Mouse (Mus musculus) Patski (cell line): Measurements from ENCODE around the gene Ipo7. TPM values are rescaled to one million over a fixed set of nuclear protein-coding genes. Genes with fewer than 3 reads are reported as not detected.
"Not testable (repeated sequence)": the region's sequence is repeated elsewhere in the genome, so short reads cannot be mapped to it uniquely, and the experiment has no call there.

Experiments used
- ATAC-seq: fragments of 100-300 bp; one replicate; pipeline ENCODE4 v1.8.0; 2021
- CTCF ChIA-PET: fragments of 350-600 bp; sonication (Branson Sonifier 250); formaldehyde crosslinking; loops from one replicate; lab custom pipeline; 2022; ENCODE audit warnings: inconsistent platforms; lab: Charles Lee
- POLR2A ChIA-PET: fragments of 350-600 bp; sonication (Branson Sonifier 250); formaldehyde crosslinking; loops from one replicate; lab custom pipeline; 2022; ENCODE audit warnings: antibody characterized with exemption, inconsistent platforms; lab: Charles Lee
- DNase-seq: peaks from one replicate; pipeline ENCODE4 v3.0.0-alpha.2; 2011; ENCODE audit warnings: low read depth, low spot score
- H3K27me3 ChIP-seq: fragments of 371-371 bp; one replicate; pipeline ENCODE4 v1.5.1; 2021
- CTCF ChIP-seq: fragments of 100-300 bp; IDR thresholded peaks from one replicate; pipeline ENCODE4 v1.5.1; 2021
- in situ Hi-C: fragments of 300-500 bp; cut with MboI; formaldehyde crosslinking; loops from 3 replicates; pipeline ENCODE4 v1.11.1; 2018; ENCODE audit warnings: low pct_unique_long_range_greater_than_20kb, mixed read lengths
- polyA plus RNA-seq: library from polyadenylated mRNA; unstranded; gene quantifications from one replicate; pipeline ENCODE4 v1.2.3, GENCODE M21; 2021

Gene Ipo7
- polyA plus RNA-seq, 1 experiment from 2014 or later = 98.5 TPM

DNA sequence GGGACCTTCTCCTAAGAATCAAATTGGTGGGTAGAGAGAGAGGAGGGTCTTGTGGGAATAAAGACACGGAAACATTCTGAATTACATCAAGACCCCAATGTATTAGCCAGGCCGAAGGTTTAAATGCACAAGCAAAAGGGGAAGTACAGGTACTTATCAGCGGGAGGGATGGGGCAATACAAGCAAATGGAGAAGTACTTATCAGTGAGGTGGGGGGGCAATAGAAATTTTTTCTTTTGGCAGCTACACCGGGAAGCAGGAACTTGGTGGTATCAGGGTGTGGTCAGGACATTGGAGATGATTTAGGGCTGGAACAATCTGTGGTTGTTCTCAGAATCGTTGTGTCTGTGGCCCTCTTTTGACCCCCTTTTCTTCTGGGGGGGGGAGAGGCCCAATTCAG, 3.8 kb upstream of the Ipo7 start:
- in situ Hi-C loops = no loop called here
- POLR2A ChIA-PET = no interaction called here

DNA sequence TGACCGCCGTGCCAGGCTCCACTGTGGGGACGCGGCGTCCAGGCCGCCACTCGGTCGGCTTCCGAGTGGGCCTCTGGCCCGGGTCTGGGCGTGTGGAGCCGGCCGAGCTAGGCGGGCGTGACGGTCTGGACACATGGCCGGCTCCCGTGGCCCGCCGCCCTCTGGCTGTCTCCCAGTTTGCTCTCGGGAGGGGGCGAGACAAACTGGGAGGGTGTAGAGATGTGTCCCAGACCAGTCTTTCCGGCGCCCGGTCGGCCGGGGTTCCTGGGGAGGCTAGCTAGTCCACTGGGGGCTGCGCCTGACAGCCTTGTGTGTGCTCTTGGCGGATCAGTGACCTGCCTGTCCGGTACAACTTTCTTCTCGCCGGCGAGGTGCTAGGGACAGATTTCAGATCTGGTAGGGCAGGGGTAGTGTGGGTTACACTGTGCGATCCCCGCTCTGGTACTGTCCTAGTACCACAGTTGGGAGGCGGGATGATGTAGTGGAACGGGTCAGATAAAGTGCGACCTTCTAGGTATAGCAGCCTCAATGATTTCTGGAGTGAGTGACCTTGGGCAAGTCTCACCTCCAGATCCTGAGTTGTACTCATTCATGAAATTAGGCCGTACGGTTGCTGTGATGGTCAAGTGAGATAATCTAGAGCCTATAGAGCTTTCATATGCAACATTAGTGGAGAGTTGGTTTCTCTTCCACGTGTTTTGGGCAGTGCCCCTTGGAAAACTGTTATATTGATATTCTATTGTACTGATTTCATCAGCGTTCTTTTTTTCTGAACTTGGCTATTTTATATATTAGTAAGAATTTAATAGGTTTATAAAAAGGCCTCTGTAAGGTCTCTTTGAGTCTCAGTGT, 783 bp downstream of the Ipo7 start:
- ChIA-PET CTCF (interaction anchor here (0.9 kb wide), 1 partner anchor 29 kb away, joined by 3 read pairs; no protein-coding TSS in a partner anchor), POLR2A (interaction anchor here (0.8 kb wide), 1 partner anchor 33 kb away, joined by 3 read pairs; no protein-coding TSS in a partner anchor)
- no peak for TF ChIP-seq CTCF
- ATAC-seq (peak; percentile 71), DNase-seq (no peak)
- H3K27me3 ChIP-seq = no peaks in the 10 kb centered on the region
- in situ Hi-C loops = no loop called here

More for the DNA sequence above, 3.8 kb upstream of the Ipo7 start:
- no peak for ATAC-seq
- no peaks in the 10 kb centered on the region for H3K27me3 ChIP-seq
- TF ChIP-seq CTCF = no peak
- CTCF ChIA-PET = interaction anchor here (1.1 to 1.4 kb wide), 2 partner anchors 21 to 28 kb away, joined by 3 read pairs; partner anchors contain the start of gene Tmem41b
- DNase-seq = no peak

DNA sequence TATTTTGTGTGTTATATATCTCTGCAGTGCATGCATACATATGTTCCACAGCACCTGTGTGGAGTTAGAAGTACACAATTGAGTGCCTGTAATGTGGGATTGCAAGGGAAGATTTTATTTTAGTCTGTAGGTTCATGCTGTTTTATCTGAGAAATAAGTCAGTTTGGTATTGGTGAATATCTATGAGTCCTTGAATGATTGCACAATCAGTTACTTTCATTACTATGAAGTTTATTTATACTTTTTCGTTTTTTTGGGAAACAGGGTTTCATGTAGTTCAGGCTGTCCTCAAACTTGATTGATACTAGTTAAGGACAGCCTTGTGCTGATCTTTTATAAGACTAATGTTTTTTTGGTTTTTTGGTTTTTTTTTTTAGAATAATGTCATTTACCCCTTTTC, 5.5 kb downstream of the Ipo7 start:
- in situ Hi-C loops = no loop called here
- CTCF ChIA-PET = no interaction called here
- no peak for DNase-seq
- TF ChIP-seq CTCF = no peak
- POLR2A ChIA-PET = no interaction called here
- no peaks in the 10 kb centered on the region for H3K27me3 ChIP-seq
- no peak for ATAC-seq

DNA sequence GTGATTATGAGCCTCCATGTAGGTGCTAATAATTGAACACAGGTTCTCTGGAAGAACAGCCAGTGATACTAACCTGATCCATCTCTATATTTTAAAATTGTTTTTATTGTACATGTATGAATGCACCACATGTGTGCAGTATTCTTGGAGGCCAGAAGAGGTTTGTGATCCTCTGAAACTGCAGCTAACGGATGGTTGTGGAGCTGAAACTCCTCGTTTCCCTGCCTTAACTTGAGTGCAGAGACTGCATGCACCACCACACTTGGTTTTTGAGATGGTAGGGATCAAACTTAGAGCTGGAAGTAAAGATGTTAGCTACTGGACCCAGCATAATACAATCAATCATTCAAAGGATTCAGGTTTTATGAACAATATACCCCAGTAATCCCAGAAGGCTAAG, 8.5 kb downstream of the Ipo7 start:
- in situ Hi-C loops = loop anchor here (5.0 kb wide), 1 partner anchor 34 kb away; no protein-coding TSS in a partner anchor
- no peaks in the 10 kb centered on the region for H3K27me3 ChIP-seq
- no peak for DNase-seq
- ChIA-PET POLR2A (no interaction called here), CTCF (interaction anchor here (2.0 kb wide), 1 partner anchor 26 kb away, joined by 6 read pairs; no protein-coding TSS in a partner anchor)
- no peak for TF ChIP-seq CTCF
- ATAC-seq = no peak

DNA sequence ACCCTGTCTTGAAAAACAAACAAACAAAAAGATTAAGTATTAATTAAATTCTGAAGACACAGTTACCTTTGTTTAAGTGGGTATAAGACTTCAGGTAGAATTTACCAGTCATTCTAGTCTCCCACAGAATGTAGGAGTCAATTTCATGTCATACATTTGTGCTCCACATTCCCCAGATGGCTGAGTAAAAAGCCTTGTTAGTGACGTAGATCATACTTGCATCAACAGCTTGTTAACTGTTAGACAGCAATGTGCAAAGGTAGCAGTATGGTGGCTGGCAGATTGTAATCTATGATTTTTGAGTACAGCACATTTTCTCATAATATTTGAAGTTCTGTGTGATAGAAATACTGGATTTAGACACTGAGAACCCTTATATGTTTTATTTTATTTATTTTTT, 10.8 kb downstream of the Ipo7 start:
- DNase-seq (no peak), ATAC-seq (no peak)
- in situ Hi-C loops = loop anchor here (5.0 kb wide), 1 partner anchor 37 kb away; no protein-coding TSS in a partner anchor
- ChIA-PET POLR2A (no interaction called here), CTCF (interaction anchor here (1.7 kb wide), 1 partner anchor 59 kb away, joined by 5 read pairs; no protein-coding TSS in a partner anchor)
- H3K27me3 ChIP-seq = no peaks in the 10 kb centered on the region
- no peak for TF ChIP-seq CTCF

DNA sequence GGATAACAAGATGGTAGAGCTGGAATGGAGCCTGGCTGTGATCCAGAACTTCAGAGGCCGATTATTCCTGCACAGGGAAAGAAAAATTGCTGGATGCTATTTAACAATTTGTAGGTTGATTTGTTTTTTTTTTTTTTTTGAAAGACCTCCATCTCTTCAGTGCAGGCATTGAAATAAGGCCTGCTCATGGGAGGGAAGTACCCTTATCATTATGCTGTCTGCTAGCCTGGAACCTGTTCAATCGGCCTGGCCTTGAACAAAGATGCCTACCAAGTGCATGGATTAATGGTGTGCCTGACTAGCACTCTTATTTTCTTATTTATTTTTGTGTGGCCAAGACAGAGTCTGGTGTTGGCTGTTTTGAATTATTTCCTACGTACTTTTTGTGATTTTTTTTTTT, 12.3 kb downstream of the Ipo7 start:
- ChIA-PET CTCF (interaction anchor here (0.9 to 1.2 kb wide), 2 partner anchors 12 to 15 kb away, joined by 3 to 4 read pairs; no protein-coding TSS in a partner anchor), POLR2A (interaction anchor here (0.6 to 0.7 kb wide), 3 partner anchors 9 to 37 kb away, joined by 4 to 8 read pairs (median 4); no protein-coding TSS in a partner anchor)
- in situ Hi-C loops = no loop called here
- H3K27me3 ChIP-seq = no peaks in the 10 kb centered on the region
- DNase-seq (no peak), ATAC-seq (no peak)
- TF ChIP-seq CTCF = no peak

DNA sequence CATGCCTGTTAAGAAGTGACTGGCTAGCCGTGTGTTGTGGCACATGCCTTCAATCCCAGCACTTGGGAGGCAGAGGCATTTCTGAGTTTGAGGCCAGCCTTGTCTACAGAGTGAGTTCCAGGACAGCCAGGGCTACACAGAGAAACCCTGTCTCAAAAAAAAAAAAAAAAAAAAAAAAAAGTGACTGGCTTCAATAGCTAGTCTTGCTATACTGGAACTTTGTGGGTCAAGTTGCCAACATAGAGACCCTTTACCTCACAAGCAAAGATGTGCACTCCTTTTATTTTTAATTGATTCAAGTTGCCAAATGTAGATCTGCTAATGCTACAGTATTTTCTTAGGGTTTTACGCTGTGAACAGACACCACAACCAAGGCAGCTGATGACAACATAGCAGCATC, 39.6 kb downstream of the Ipo7 start:
- CTCF ChIA-PET = interaction anchor here (1.2 to 1.7 kb wide), 2 partner anchors 52 to 88 kb away, joined by 3 to 5 read pairs; no protein-coding TSS in a partner anchor
- ATAC-seq, DNase-seq, H3K27me3 ChIP-seq, POLR2A ChIA-PET: not testable (repeated sequence)
- in situ Hi-C loops = loop anchor here (5.0 to 25.0 kb wide), 2 partner anchors 80 to 345 kb away; partner anchors contain the start of genes Akip1, BC051019 and St5

DNA sequence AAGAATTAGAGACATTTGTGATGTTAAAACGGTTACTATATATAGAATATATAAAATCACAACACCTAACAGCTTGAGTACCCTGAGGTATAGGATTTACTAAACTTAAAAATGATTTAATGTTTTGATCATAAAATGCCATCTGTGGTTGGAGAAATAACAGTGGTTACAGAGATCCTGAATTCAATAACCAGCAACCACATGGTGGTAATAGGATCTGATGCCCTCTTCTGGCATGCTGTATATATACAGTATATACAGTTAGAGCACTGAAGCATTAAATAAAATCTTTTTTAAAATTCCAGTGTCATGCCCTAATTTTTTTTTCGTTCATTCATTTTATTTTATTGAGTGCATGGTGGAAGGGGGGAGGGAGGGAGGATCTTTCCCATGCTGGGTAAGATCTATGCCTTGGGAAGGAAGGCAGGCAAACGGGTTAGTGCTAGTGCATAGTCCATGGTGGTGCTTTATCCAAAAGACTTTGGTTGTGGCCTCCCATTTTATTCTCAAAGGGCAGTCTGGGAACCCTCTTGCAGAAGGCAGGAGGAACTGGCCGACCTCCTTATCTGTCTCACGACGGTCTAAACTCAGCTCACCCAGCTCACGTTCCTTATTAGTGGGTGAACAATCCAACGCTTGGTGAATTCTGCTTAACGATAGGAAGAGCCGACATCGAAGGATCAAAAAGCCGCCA, 41.2 kb downstream of the Ipo7 start:
- ATAC-seq = no peak
- H3K27me3 ChIP-seq = no peaks in the 10 kb centered on the region
- TF ChIP-seq CTCF = peak; percentile 44
- in situ Hi-C loops = loop anchor here (5.0 to 25.0 kb wide), 2 partner anchors 82 to 347 kb away; partner anchors contain the start of genes Akip1, BC051019 and St5
- POLR2A ChIA-PET = interaction anchor here (0.6 kb wide), 1 partner anchor 20 kb away, joined by 4 read pairs; no protein-coding TSS in a partner anchor
- CTCF ChIA-PET = interaction anchor here (0.8 to 1.5 kb wide), 3 partner anchors 67 to 75 kb away, joined by 3 to 4 read pairs (median 3); partner anchors contain the start of gene Tmem41b
- DNase-seq = no peak

DNA sequence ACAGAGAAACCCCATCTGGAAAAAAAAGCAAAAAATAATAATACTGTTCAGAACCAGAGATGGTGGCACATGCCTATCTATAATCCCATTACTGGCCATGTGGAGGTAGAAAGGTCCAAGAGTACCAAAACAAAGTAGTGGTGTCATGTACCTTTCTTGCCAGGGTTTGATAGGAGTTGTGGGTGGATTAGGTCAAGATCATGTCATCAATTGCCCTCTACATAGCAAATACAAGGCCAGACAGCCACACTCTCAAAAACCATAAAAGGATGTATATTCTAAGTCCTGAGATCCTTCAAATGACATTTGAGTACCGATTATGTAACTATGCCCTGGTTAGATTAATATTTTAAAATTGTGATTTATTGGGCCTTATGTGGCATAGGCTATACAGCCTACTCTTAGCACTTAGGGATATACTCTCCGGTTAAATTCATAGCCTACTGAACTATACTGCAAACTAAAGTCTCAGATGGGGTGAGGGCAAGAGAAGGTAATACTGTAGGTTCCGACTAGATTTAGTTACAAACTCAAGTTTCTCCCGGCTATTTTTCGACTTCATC, 42.1 kb downstream of the Ipo7 start:
- ChIA-PET POLR2A (interaction anchor here (1.0 to 2.5 kb wide), 3 partner anchors 43 to 104 kb away, joined by 3 to 10 read pairs (median 7); partner anchors contain the start of gene Tmem41b), CTCF (interaction anchor here (1.5 kb wide), 1 partner anchor 76 kb away, joined by 3 read pairs; no protein-coding TSS in a partner anchor)
- ATAC-seq (no peak), DNase-seq (no peak)
- in situ Hi-C loops = loop anchor here (25.0 kb wide), 1 partner anchor 348 kb away; the partner anchor contains the start of genes Akip1, BC051019 and St5
- no peak for TF ChIP-seq CTCF
- H3K27me3 ChIP-seq = no peaks in the 10 kb centered on the region
